Mouse (Mus musculus): ENCODE data around the gene Rasa2. TPM values are rescaled to one million over a fixed set of nuclear protein-coding genes. Genes with fewer than 3 reads are reported as not detected.

Rasa2 gene
- polyA plus RNA-seq, 1 experiment from 2014 or later = 12.8 TPM

DNA sequence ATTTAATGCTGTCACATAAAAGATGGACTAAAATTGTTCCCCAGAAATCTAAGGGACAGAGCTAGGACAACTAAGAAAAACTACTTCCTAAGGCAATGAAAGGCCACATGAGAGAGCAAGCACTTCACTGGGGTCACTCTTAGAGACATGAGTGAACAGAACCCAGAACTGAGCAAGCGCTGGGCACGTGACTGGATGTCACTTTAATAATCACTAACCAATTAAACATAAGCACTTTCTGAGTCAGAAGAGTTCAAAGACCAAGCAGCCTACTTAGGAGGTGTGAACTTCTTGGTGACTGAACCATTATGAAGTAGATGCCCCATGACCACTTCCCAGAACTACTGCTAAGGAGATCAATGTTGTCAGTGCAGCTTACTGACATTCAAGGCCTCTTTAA lies 20.6 kb downstream of the Rasa2 start:
- no peak overlapping the region for H3K27ac ChIP-seq (replicated peaks)
- H3K4me1 ChIP-seq = peaks cover 6% of the 10 kb centered on the region
- no peaks in the 10 kb centered on the region for H3K27me3 ChIP-seq (ENCODE audit: low read depth, poor library complexity, severe bottlenecking)
- H3K36me3 ChIP-seq = peaks cover 34% of the 10 kb centered on the region
- WGBS = 94% methylated on average over 2 of the region's 2 CpGs
- H3K9me3 ChIP-seq (replicated peaks) = peaks cover 13% of the 10 kb centered on the region
- H3K4me3 ChIP-seq = no peak overlapping the region
- DNase-seq (ENCODE audit: low spot score) = no peak

DNA sequence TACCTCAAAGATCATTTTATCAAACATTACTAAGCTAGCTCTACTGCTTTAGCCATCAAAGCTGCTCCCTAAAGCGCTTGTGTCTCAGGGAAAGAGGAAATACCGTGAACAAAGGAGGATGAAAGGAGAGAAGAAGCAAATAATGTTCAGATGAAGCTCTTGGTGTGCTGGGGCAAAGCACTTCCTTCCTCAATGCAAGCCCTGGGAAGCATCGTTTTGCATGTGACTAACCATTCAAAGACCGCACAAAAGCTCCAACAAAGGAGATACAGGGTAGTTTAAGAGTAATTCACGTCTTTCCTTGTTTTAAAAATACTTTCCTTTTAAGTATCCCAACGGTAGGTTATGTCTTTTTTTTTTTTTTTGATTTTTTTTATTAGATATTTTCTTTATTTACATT lies 28.0 kb downstream of the Rasa2 start:
- DNase-seq (ENCODE audit: low spot score) = no peak
- H3K27me3 ChIP-seq (ENCODE audit: low read depth, poor library complexity, severe bottlenecking) = no peaks in the 10 kb centered on the region
- peaks cover 13% of the 10 kb centered on the region for H3K9me3 ChIP-seq (replicated peaks)
- H3K4me1 ChIP-seq = no peaks in the 10 kb centered on the region
- no peak overlapping the region for H3K27ac ChIP-seq (replicated peaks)
- 25% methylated on average over 6 of the region's 6 CpGs for WGBS
- peaks cover 39% of the 10 kb centered on the region for H3K36me3 ChIP-seq
- H3K4me3 ChIP-seq = no peak overlapping the region

DNA sequence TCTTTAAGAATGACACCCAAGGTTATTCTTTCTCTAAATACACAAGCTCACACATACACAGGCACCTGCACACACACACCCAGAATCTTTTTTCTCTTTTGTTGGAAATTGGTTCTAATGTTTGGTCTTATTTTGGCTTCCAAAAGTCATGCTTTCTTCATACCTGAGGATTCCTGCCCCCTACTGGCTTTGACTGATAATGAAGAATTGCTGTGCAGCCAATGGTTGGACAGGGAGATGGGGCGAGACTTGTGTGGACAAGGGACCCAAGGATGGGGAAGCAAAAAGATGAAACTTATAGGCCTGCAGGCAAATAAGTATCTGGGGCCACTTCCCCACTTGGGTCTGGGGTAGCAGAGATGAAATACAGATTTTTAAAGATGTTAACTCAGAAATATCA lies 33.5 kb downstream of the Rasa2 start:
- peaks cover 17% of the 10 kb centered on the region for H3K36me3 ChIP-seq
- H3K27me3 ChIP-seq (ENCODE audit: low read depth, poor library complexity, severe bottlenecking) = no peaks in the 10 kb centered on the region
- no peak overlapping the region for H3K27ac ChIP-seq (replicated peaks)
- WGBS = 88% methylated on average over 1 of the region's 1 CpGs
- no peaks in the 10 kb centered on the region for H3K4me1 ChIP-seq
- no peak overlapping the region for H3K4me3 ChIP-seq
- DNase-seq (ENCODE audit: low spot score) = no peak
- no peaks in the 10 kb centered on the region for H3K9me3 ChIP-seq (replicated peaks)

DNA sequence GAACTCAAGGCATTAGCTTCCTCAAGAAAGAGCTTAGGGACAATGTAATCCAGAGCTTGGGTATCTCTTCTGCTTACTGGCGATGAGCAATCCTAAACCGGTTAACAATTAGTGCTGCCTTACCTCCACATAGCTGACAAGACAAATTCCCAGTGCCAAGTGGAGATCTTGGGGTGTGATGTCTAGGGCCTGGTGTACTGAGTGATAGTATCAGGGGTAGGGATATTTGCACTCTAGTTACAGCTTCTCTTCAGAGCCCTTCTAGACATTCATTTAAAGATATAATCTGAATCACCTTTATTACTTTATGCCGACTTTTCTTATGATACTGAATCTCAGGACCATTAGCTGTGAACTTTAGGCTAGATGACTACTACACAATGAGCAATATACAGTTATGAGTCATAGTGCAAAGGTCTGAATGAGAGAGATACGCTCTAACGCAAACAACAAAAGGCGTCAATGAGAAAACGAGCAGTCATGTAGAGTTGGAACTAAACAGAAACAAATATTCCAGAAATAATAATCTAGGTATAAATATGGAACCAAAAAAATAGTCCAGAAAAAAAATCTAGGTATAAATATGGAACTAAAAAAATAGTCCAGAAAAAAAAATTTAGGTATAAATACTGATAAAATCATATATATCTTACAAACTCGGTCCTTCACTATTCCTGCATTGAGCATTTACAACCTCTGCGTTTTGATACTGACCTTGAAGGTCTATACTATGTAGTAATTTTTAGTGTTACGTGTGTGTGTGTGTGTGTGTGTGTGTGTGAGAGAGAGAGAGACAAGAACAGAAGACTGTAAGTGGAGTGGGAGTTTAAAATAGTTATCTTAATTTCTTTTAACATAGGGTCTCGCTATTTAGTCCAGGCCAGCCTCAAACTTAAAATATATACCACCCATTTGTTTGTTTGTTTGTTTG lies 38.5 kb downstream of the Rasa2 start:
- DNase-seq (ENCODE audit: low spot score) = no peak
- Histone ChIP-seq H3K4me3 (no peak overlapping the region), H3K27me3 (ENCODE audit: low read depth, poor library complexity, severe bottlenecking) (no peaks in the 10 kb centered on the region), H3K36me3 (peaks cover 23% of the 10 kb centered on the region), H3K4me1 (no peaks in the 10 kb centered on the region), H3K9me3 (replicated peaks) (no peaks in the 10 kb centered on the region), H3K27ac (replicated peaks) (no peak overlapping the region)
- 95% methylated on average over 11 of the region's 11 CpGs for whole genome bisulfite sequencing

DNA sequence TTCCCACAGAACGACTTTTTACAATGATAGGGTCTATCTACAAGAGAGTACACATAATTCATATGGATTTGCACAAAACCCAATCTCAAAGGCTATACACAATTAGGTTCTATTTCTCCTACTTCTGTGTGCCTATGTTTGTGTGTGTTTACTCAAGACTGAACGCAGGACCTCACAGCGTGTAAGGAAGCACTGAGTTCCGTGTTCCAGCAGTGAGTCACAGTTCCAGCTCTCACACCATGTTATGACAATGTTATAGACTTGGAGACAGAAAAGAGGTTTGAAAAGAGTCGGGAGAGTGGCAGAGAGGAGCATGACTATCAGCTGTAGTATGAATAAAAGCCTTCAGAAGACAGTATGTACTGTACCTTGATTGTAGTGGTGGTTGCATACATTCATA lies 42.1 kb downstream of the Rasa2 start:
- Histone ChIP-seq H3K4me3 (no peak overlapping the region), H3K36me3 (peaks cover 21% of the 10 kb centered on the region), H3K9me3 (replicated peaks) (no peaks in the 10 kb centered on the region), H3K27ac (replicated peaks) (no peak overlapping the region), H3K27me3 (ENCODE audit: low read depth, poor library complexity, severe bottlenecking) (no peaks in the 10 kb centered on the region), H3K4me1 (no peaks in the 10 kb centered on the region)
- DNase-seq (ENCODE audit: low spot score) = no peak
- 94% methylated on average over 5 of the region's 5 CpGs for WGBS

DNA sequence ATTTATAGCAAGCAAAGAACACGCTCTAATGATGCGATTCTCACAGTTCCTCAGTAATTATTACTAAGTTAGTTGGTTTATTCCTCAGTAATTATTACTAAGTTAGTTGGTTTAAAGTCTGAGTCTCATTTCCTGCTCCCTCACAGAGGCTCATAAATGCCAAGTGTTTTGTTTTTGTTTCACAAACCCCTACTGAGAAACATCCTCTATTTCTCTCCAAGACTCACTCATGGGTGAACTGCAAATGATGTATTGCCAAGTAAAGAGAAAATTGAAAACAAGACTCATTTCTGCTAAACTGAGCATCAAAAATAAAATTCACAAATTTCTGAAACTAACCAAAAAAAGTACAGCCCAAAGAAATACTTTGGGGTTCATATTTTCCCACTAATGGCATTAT lies 47.9 kb downstream of the Rasa2 start:
- Histone ChIP-seq H3K27ac (replicated peaks) (no peak overlapping the region), H3K9me3 (replicated peaks) (no peaks in the 10 kb centered on the region), H3K27me3 (ENCODE audit: low read depth, poor library complexity, severe bottlenecking) (no peaks in the 10 kb centered on the region), H3K4me1 (no peaks in the 10 kb centered on the region), H3K36me3 (no peaks in the 10 kb centered on the region; the same call in 1 of the 2 replicates), H3K4me3 (no peak overlapping the region)
- WGBS = 95% methylated on average over 2 of the region's 2 CpGs
- DNase-seq (ENCODE audit: low spot score) = no peak

DNA sequence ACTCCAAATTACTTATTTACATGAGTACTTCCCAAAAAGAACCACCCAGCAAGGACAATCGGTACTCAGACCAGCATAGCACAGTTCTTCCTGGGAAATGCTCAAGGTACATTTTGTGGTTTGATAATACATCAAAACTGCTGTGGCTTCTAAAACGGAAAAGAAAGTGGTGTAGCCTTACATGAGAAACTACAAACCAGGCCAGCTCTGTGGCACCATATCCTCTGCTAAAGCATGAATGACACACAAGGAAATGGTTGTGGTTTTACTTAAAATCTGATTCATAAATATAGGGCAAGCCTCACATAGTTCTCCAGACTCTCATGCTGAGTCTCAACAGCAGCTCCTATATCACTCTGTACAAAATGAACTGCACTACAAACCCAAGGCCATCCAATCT lies 48.3 kb downstream of the Rasa2 start:
- WGBS = 88% methylated on average over 2 of the region's 2 CpGs
- no peak for DNase-seq (ENCODE audit: low spot score)
- no peaks in the 10 kb centered on the region for H3K9me3 ChIP-seq (replicated peaks)
- H3K4me3 ChIP-seq = no peak overlapping the region
- H3K4me1 ChIP-seq = no peaks in the 10 kb centered on the region
- no peaks in the 10 kb centered on the region; the same call in 1 of the 2 replicates for H3K36me3 ChIP-seq
- H3K27me3 ChIP-seq (ENCODE audit: low read depth, poor library complexity, severe bottlenecking) = no peaks in the 10 kb centered on the region
- H3K27ac ChIP-seq (replicated peaks) = no peak overlapping the region

DNA sequence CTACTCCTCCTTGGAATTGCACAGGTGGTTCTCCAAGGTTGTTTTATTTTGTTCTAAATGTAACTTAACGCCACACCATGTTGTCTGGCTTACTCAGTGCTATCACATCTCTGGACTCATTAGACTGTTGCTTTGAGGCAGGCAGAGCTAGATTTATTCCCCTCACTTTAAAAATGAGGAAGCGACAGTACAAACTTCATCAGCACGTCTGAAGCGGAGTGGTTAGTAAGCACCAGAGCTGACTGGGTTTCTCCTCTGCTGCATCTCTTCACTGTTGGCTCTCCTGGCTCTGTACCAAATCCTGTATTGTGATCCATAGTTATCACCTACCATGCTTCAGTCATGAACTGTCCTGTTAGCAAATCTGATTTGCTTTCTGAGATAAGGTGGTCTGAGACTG lies 53.2 kb downstream of the Rasa2 start:
- DNase-seq (ENCODE audit: low spot score) = no peak
- Histone ChIP-seq H3K27ac (replicated peaks) (no peak overlapping the region), H3K36me3 (no peaks in the 10 kb centered on the region; the same call in 1 of the 2 replicates), H3K4me1 (no peaks in the 10 kb centered on the region), H3K4me3 (no peak overlapping the region), H3K27me3 (ENCODE audit: low read depth, poor library complexity, severe bottlenecking) (no peaks in the 10 kb centered on the region), H3K9me3 (replicated peaks) (no peaks in the 10 kb centered on the region)
- WGBS = 85% methylated on average over 4 of the region's 4 CpGs

DNA sequence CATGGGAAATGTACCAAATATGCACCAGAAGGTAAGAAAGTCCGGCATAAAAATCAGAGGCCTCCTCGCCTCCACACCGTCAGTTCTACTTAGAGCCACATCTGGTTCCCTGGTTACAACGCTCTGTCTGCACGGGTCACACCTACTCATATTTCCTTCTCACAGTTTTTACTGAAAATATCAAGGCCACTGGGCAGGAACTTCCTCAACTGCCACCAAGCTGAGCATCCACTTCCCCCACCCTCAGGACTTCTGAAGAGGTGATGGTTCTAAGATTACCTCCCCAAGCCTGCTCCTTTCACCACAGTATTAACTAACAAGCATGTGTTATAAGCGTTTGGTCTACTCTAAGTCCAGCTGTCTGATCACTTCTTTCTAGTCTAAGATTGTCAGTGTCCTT lies 53.7 kb downstream of the Rasa2 start:
- Histone ChIP-seq H3K4me3 (no peak overlapping the region), H3K9me3 (replicated peaks) (no peaks in the 10 kb centered on the region), H3K36me3 (no peaks in the 10 kb centered on the region; the same call in 1 of the 2 replicates), H3K4me1 (no peaks in the 10 kb centered on the region), H3K27ac (replicated peaks) (no peak overlapping the region), H3K27me3 (ENCODE audit: low read depth, poor library complexity, severe bottlenecking) (no peaks in the 10 kb centered on the region)
- no peak for DNase-seq (ENCODE audit: low spot score)
- 88% methylated on average over 6 of the region's 6 CpGs for WGBS

DNA sequence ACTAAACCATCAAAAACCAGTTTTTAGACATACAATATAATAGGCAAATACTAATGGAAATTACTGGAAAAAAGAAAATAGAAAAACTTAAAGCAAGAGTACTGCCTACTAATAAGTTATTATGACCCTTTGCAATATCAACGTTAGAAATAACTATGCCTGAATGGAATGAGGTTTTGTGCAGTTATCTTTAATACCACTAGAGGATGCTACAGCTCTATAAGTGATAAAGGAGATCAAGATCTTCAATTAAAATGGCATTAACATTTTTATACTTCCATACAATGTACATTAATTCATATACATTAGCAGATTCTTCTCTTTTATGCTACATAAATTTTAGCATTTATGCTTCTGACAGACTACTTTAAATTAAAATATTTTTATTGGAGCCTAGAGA lies 58.2 kb downstream of the Rasa2 start:
- Histone ChIP-seq H3K4me3 (no peak overlapping the region), H3K4me1 (no peaks in the 10 kb centered on the region), H3K36me3 (peaks cover 21% of the 10 kb centered on the region), H3K27ac (replicated peaks) (no peak overlapping the region), H3K27me3 (ENCODE audit: low read depth, poor library complexity, severe bottlenecking) (no peaks in the 10 kb centered on the region), H3K9me3 (replicated peaks) (no peaks in the 10 kb centered on the region)
- whole genome bisulfite sequencing = 34% methylated on average over 1 of the region's 1 CpGs
- no peak for DNase-seq (ENCODE audit: low spot score)

DNA sequence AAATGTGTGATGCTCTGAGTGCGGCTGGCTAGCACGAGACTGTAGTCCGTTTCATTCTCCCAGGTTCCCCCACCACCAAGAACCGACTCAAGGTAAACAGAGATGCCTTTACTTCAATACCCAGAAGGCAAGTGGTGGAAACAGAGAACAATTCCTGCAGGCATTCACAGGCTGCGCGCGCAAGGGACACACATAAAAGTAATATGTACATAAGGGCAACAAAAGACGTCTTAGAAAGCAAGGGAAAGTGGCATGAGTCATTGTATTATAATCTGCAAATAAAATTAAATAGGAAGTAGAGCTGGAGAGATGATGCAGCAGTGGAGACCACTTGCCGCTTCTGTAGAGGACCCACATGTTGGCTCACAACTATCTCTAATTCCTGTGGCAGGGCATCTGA lies 58.7 kb downstream of the Rasa2 start:
- WGBS = 89% methylated on average over 9 of the region's 9 CpGs
- Histone ChIP-seq H3K4me3 (no peak overlapping the region), H3K27me3 (ENCODE audit: low read depth, poor library complexity, severe bottlenecking) (no peaks in the 10 kb centered on the region), H3K4me1 (no peaks in the 10 kb centered on the region), H3K9me3 (replicated peaks) (no peaks in the 10 kb centered on the region), H3K36me3 (peaks cover 21% of the 10 kb centered on the region), H3K27ac (replicated peaks) (no peak overlapping the region)
- DNase-seq (ENCODE audit: low spot score) = no peak

DNA sequence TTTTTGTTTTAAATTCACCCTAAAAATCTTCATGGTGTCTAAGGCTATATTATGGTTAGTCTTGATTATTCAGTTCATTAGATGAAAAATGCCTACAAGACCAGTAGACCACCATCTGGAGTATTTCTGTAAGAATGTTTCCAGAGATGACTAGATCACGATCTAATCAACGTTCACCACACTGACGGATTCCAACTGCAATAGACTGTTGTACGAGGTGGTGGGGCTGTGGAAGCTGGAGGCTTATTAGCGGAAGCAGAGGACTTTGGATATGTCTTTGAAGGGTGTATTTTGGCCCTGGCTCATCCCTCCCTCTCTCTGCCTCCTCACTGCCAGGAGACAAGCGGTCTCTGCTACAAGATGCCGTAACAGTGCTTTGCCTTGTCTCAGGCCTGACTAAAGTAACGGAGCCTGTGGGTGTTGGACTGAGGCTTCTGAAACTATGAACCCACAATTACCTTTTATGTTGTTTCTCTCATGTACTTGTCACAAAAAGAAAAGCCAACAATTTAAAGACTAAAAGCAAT lies 64.9 kb downstream of the Rasa2 start:
- no peaks in the 10 kb centered on the region for H3K4me1 ChIP-seq
- whole genome bisulfite sequencing = 91% methylated on average over 8 of the region's 8 CpGs
- no peak overlapping the region for H3K27ac ChIP-seq (replicated peaks)
- H3K36me3 ChIP-seq = peaks cover 45% of the 10 kb centered on the region
- no peak overlapping the region for H3K4me3 ChIP-seq
- no peak for DNase-seq (ENCODE audit: low spot score)
- H3K27me3 ChIP-seq (ENCODE audit: low read depth, poor library complexity, severe bottlenecking) = no peaks in the 10 kb centered on the region
- no peaks in the 10 kb centered on the region for H3K9me3 ChIP-seq (replicated peaks)

DNA sequence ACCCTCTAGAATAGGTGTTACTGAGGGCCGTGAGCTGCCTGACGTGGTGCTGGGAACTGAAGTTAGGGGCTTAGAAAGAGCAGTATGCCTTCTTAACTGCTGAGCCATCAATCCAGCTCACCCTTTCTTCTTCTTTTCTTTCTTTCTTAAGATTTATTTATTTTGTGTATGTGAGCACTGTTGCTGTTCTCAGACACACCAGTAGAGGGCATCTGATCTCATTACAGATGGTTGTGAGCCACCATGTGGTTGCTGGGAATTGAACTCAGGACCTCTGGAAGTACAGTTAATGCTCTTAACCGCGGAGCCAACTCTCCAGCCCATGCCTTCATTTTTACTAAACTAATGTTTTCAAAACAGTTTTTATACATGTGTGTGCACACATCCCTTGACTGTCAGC lies 67.9 kb downstream of the Rasa2 start:
- Histone ChIP-seq H3K4me1 (no peaks in the 10 kb centered on the region), H3K36me3 (peaks cover 46% of the 10 kb centered on the region), H3K27me3 (ENCODE audit: low read depth, poor library complexity, severe bottlenecking) (no peaks in the 10 kb centered on the region), H3K4me3 (no peak overlapping the region), H3K27ac (replicated peaks) (no peak overlapping the region), H3K9me3 (replicated peaks) (no peaks in the 10 kb centered on the region)
- DNase-seq (ENCODE audit: low spot score) = no peak
- WGBS = 96% methylated on average over 4 of the region's 4 CpGs

Measured in midbrain, embryonic 10.5 days (tissue).